In genomic region chr15:80387185-80387584, GRCm38 (mm10) we compare ENCODE assay signal across 15 mouse cellular contexts.
"Had no signal": no experiment of that assay in that cellular context is flagged by ENCODE, and none has a peak within 500 bp of the region (broad histone marks: within the 10 kb centered on the region; RNA-seq: fewer than 3 reads in every experiment).

No protein-coding gene starts in this region.

- H3K27me3 ChIP-seq: liver, embryonic 15.5 days; lung, embryonic 15.5 days; midbrain, embryonic 13.5 days; midbrain, embryonic 15.5 days; neural tube, embryonic 12.5 days; stomach, embryonic 15.5 days had no signal

- H3K36me3 ChIP-seq: liver, embryonic 15.5 days; lung, embryonic 15.5 days; midbrain, embryonic 13.5 days; midbrain, embryonic 15.5 days; neural tube, embryonic 12.5 days; stomach, embryonic 15.5 days had no signal

- H3K4me3 ChIP-seq: liver, embryonic 15.5 days; lung, embryonic 15.5 days; megakaryocyte, embryonic 14.5 days; midbrain, embryonic 13.5 days; midbrain, embryonic 15.5 days; neural tube, embryonic 12.5 days; stomach, embryonic 15.5 days had no signal

- DNase-seq: liver, postnatal 0 days; lung, adult 2 months; lung, postnatal 14 days; lung, postnatal 36 days; retina, postnatal 1 day; right cerebral cortex, adult 18-20 months; thymus, adult 2 months; thymus, postnatal 25 days had no signal
